Mouse (Mus musculus) CH12.LX (cell line): ENCODE results near the gene Ankrd60. TPM values are rescaled to one million over a fixed set of nuclear protein-coding genes. Genes with fewer than 3 reads are reported as not detected.

Source experiments
- DNase-seq: peaks from one replicate; pipeline ENCODE4 v3.0.0-alpha.2; 2013; ENCODE audit errors: extremely low read depth
- H3K27ac ChIP-seq: 2 replicates; pipeline ENCODE4 v1.5.1; 2012; ENCODE audit warnings: low read depth, mild to moderate bottlenecking, control low read depth, moderate library complexity; ENCODE audit not compliant: insufficient read depth
- H3K27me3 ChIP-seq: replicated peaks from 2 replicates; pipeline ENCODE3; 2012; ENCODE audit warnings: inconsistent platforms
- H3K36me3 ChIP-seq, 2 experiments: replicated peaks in 1 of 2; 2 replicates each; pipeline versions ENCODE3 to v1.6.1; 2012; ENCODE audit warnings: inconsistent platforms in 1 of 2, low read length in 1 of 2, mild to moderate bottlenecking in 1 of 2, mixed read lengths in 1 of 2, moderate library complexity in 1 of 2; ENCODE audit not compliant: control insufficient read depth in 1 of 2, insufficient read depth in 1 of 2
- H3K4me1 ChIP-seq, 2 experiments: 2 replicates each; pipeline ENCODE4 v1.6.1; 2012; ENCODE audit warnings: inconsistent platforms in 1 of 2, moderate library complexity in 1 of 2; ENCODE audit not compliant: insufficient read depth in 2 of 2, control insufficient read depth in 1 of 2
- H3K4me2 ChIP-seq: 2 replicates; pipeline ENCODE4 v1.6.1; 2012; ENCODE audit warnings: low read depth, mild to moderate bottlenecking, control low read depth; ENCODE audit not compliant: poor library complexity, insufficient read depth, severe bottlenecking
- H3K4me3 ChIP-seq, 3 experiments: fragments of 150-350 bp in 1 of 3; sonication (generic) in 1 of 3; replicated peaks in 1 of 3; 2 replicates each; pipeline versions ENCODE3 to v1.5.1; 2011 to 2012; ENCODE audit warnings: low read depth in 2 of 3, low read length in 2 of 3, mild to moderate bottlenecking in 2 of 3, moderate library complexity in 2 of 3, control low read depth in 1 of 3, improper control_type of control experiment in 1 of 3, inconsistent platforms in 1 of 3, mixed read lengths in 1 of 3; ENCODE audit not compliant: poor library complexity in 1 of 3
- H3K79me2 ChIP-seq: replicated peaks from 2 replicates; pipeline ENCODE4 v1.6.1; 2012; ENCODE audit warnings: mild to moderate bottlenecking, moderate library complexity; ENCODE audit not compliant: control insufficient read depth, poor library complexity, insufficient read depth, severe bottlenecking; ENCODE audit errors: extremely low read depth
- H3K9ac ChIP-seq: 2 replicates; pipeline ENCODE4 v1.6.1; 2012; ENCODE audit warnings: low read depth, mild to moderate bottlenecking, control low read depth, moderate library complexity; ENCODE audit not compliant: insufficient read depth
- H3K9me3 ChIP-seq: replicated peaks from 2 replicates; pipeline ENCODE3; 2012; ENCODE audit warnings: low read length, inconsistent platforms, mixed read lengths
- BHLHE40 ChIP-seq: IDR thresholded peaks from 2 replicates; pipeline ENCODE4 v1.6.1; 2011; ENCODE audit warnings: mild to moderate bottlenecking, low read depth, low read length, improper control_type of control experiment
- CHD2 ChIP-seq: IDR thresholded peaks from 2 replicates; pipeline ENCODE4 v1.6.1; 2011; ENCODE audit warnings: low read length, improper control_type of control experiment
- ELF1 ChIP-seq: IDR thresholded peaks from 2 replicates; pipeline ENCODE4 v1.6.1; 2014; ENCODE audit warnings: low read depth, mild to moderate bottlenecking, inconsistent platforms, low read length, improper control_type of control experiment
- EP300 ChIP-seq: IDR thresholded peaks from 2 replicates; pipeline ENCODE4 v1.6.1; 2011; ENCODE audit warnings: low read length, improper control_type of control experiment
- HCFC1 ChIP-seq: IDR thresholded peaks from 2 replicates; pipeline ENCODE4 v1.6.1; 2012; ENCODE audit warnings: low read depth, mild to moderate bottlenecking, inconsistent platforms, low read length, improper control_type of control experiment
- IRF4 ChIP-seq: IDR thresholded peaks from 2 replicates; pipeline ENCODE4 v1.6.1; 2014; ENCODE audit warnings: low read depth, mild to moderate bottlenecking, inconsistent platforms, low read length, improper control_type of control experiment
- MAX ChIP-seq: IDR thresholded peaks from 2 replicates; pipeline ENCODE4 v1.6.1; 2011; ENCODE audit warnings: low read length, improper control_type of control experiment
- MEF2A ChIP-seq: IDR thresholded peaks from 2 replicates; pipeline ENCODE4 v1.6.1; 2014; ENCODE audit warnings: low read depth, mild to moderate bottlenecking, inconsistent platforms, low read length, improper control_type of control experiment, borderline replicate concordance
- MXI1 ChIP-seq: IDR thresholded peaks from 2 replicates; pipeline ENCODE4 v1.6.1; 2011; ENCODE audit warnings: mild to moderate bottlenecking, low read depth, low read length, improper control_type of control experiment
- MYC ChIP-seq: IDR thresholded peaks from 2 replicates; pipeline ENCODE4 v1.6.1; 2011; ENCODE audit warnings: low read depth, mild to moderate bottlenecking, improper control_type of control experiment, low read length
- PAX5 ChIP-seq: IDR thresholded peaks from 2 replicates; pipeline ENCODE4 v1.6.1; 2012; ENCODE audit warnings: low read length, inconsistent platforms, mixed read lengths
- POLR2AphosphoS2 ChIP-seq: IDR thresholded peaks from 2 replicates; pipeline ENCODE4 v1.6.1; 2011; ENCODE audit warnings: low read depth, low read length, improper control_type of control experiment
- TBP ChIP-seq: conservative IDR thresholded peaks from 2 replicates; pipeline ENCODE4 v1.6.1; 2011; ENCODE audit warnings: low read depth, low read length, improper control_type of control experiment
- TCF12 ChIP-seq: IDR thresholded peaks from 2 replicates; pipeline ENCODE4 v1.6.1; 2014; ENCODE audit warnings: low read depth, mild to moderate bottlenecking, inconsistent platforms, low read length, improper control_type of control experiment
- UBTF ChIP-seq: IDR thresholded peaks from 2 replicates; pipeline ENCODE4 v1.6.1; 2012; ENCODE audit warnings: low read depth, mild to moderate bottlenecking, inconsistent platforms, low read length, improper control_type of control experiment, moderate library complexity
- USF1 ChIP-seq: IDR thresholded peaks from 2 replicates; pipeline ENCODE4 v1.6.1; 2014; ENCODE audit warnings: low read depth, mild to moderate bottlenecking, inconsistent platforms, low read length, improper control_type of control experiment
- ZC3H11A ChIP-seq: IDR thresholded peaks from 2 replicates; pipeline ENCODE4 v1.6.1; 2012; ENCODE audit warnings: low read depth, mild to moderate bottlenecking, inconsistent platforms, low read length, improper control_type of control experiment
- ZMIZ1 ChIP-seq: IDR thresholded peaks from 2 replicates; pipeline ENCODE4 v1.6.1; 2012; ENCODE audit warnings: low read depth, mild to moderate bottlenecking, inconsistent platforms, low read length, improper control_type of control experiment
- ZNF384 ChIP-seq: IDR thresholded peaks from 2 replicates; pipeline ENCODE4 v1.6.1; 2012; ENCODE audit warnings: low read depth, low read length, improper control_type of control experiment, inconsistent platforms
- dilution Hi-C: fragments of 300-500 bp; cut with MboI; formaldehyde crosslinking; loops from 2 replicates; pipeline ENCODE4 v1.14.3; 2020; ENCODE audit warnings: low sequenced_read_pairs; ENCODE audit not compliant: extremely low pct_unique_long_range_greater_than_20kb, extremely low pct_ligation_motif_present
- in situ Hi-C: fragments of 300-500 bp; cut with MboI; formaldehyde crosslinking; loops from 3 replicates; pipeline ENCODE4 v1.14.3; 2019; ENCODE audit warnings: low sequenced_read_pairs, low pct_ligation_motif_present, low pct_unique_long_range_greater_than_20kb, mixed read lengths
- polyA plus RNA-seq: library from polyadenylated mRNA; unstranded; fragments of >175 nt; gene quantifications from 2 replicates; pipeline ENCODE4 v1.2.1, GENCODE M21; 2012; ENCODE audit warnings: low read depth; ENCODE audit not compliant: insufficient read length
- total RNA-seq, 2 experiments: library from RNA; depleted of rRNA; stranded (reverse); fragments of 300-350 nt in 1 of 2; fragments of >200 nt in 1 of 2; gene quantifications; 2 replicates each; pipeline ENCODE4 v1.2.3; 2012 to 2014

The Ankrd60 gene
- total and polyA plus RNA-seq, 3 experiments: not detected

GRCm38 (mm10) chr2:173594313-173595063 lies 16.3 kb upstream of the Ankrd60 start:
- Histone ChIP-seq H3K9ac (no peak overlapping the region), H3K27me3 (no peaks in the 10 kb centered on the region), H3K9me3 (no peaks in the 10 kb centered on the region), H3K4me1 (no peaks in the 10 kb centered on the region), H3K4me3 (no peak overlapping the region), H3K4me2 (no peak overlapping the region), H3K27ac (no peak overlapping the region), H3K36me3 (peaks cover 0 to 34% of the 10 kb centered on the region in 2 experiments), H3K79me2 (no peaks in the 10 kb centered on the region)
- dilution Hi-C loops: no loop called here
- DNase-seq: no peak
- in situ Hi-C loops: no loop called here
- no peak for TF ChIP-seq ZNF384
- no peak for TF ChIP-seq CHD2
- TF ChIP-seq TCF12: no peak
- TF ChIP-seq POLR2AphosphoS2: no peak
- no peak for TF ChIP-seq MEF2A
- no peak for TF ChIP-seq EP300
- no peak for TF ChIP-seq PAX5

DNA sequence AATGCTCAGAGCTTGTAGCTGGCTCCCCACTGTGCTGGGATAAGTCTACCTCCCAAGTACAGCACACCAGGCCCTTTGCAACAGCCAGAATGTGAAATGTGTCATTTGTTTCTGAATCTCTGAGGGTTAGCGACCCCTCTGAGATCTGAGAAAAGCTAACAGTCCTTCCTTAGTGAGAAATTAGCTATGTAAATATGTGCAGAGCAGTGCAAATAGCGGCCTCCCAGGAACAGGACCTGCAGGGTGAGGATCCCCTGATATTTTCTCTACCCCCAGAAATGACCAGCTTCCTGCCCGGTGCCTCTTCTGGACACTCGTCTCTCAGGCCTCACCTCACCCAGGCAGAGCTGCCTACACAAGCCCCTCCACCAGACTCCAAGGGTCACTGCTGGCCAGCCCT lies 15.7 kb upstream of the Ankrd60 start:
- in situ Hi-C loops: no loop called here
- TF ChIP-seq MEF2A (no peak), MYC (no peak), BHLHE40 (no peak), HCFC1 (no peak), MAX (no peak), USF1 (no peak), ZC3H11A (no peak), UBTF (no peak), IRF4 (no peak), TBP (no peak), ZMIZ1 (no peak), MXI1 (no peak), ELF1 (no peak)
- Histone ChIP-seq H3K4me3 (no peak overlapping the region), H3K36me3 (peaks cover 0 to 32% of the 10 kb centered on the region in 2 experiments), H3K79me2 (no peaks in the 10 kb centered on the region), H3K27ac (no peak overlapping the region), H3K9ac (no peak overlapping the region), H3K4me1 (no peaks in the 10 kb centered on the region), H3K27me3 (no peaks in the 10 kb centered on the region), H3K4me2 (no peak overlapping the region), H3K9me3 (no peaks in the 10 kb centered on the region)
- no peak for DNase-seq
- dilution Hi-C loops: no loop called here
